Mouse (Mus musculus): ENCODE results near the gene Snta1. TPM values are rescaled to one million over a fixed set of nuclear protein-coding genes. Genes with fewer than 3 reads are reported as not detected.

The Snta1 gene
- polyA plus RNA-seq, 1 experiment from 2014 or later: 12.3 TPM

GRCm38 (mm10) chr2:154417107-154417506 is 9.2 kb upstream of the Snta1 start:
- Histone ChIP-seq H3K9ac (ENCODE audit: low read depth, low read length) (no peak overlapping the region), H3K4me1 (ENCODE audit: control insufficient read depth, insufficient read depth, low read length) (no peaks in the 10 kb centered on the region; the same call in 1 of the 2 replicates), H3K27me3 (ENCODE audit: control insufficient read depth, insufficient read depth, low read depth, low read length) (no peaks in the 10 kb centered on the region), H3K4me2 (ENCODE audit: low read length) (no peak overlapping the region), H3K4me3 (ENCODE audit: low read depth, low read length) (no peak overlapping the region), H3K9me3 (replicated peaks; ENCODE audit: control insufficient read depth, low read length, poor library complexity, severe bottlenecking) (no peaks in the 10 kb centered on the region), H3K36me3 (ENCODE audit: control insufficient read depth, insufficient read depth, low read length) (no peaks in the 10 kb centered on the region), H3K27ac (ENCODE audit: low read length) (no peak overlapping the region)
- WGBS: 0% methylated on average over 3 of the region's 3 CpGs
- no peak for ATAC-seq

- Histone ChIP-seq H3K27ac (ENCODE audit: low read length) (no peak overlapping the region), H3K9ac (ENCODE audit: low read depth, low read length) (no peak overlapping the region), H3K4me1 (ENCODE audit: control insufficient read depth, insufficient read depth, low read length) (no peaks in the 10 kb centered on the region), H3K4me3 (ENCODE audit: low read depth, low read length) (no peak overlapping the region), H3K36me3 (ENCODE audit: control insufficient read depth, insufficient read depth, low read length) (no peaks in the 10 kb centered on the region), H3K9me3 (replicated peaks; ENCODE audit: control insufficient read depth, low read length, poor library complexity, severe bottlenecking) (no peaks in the 10 kb centered on the region), H3K27me3 (ENCODE audit: control insufficient read depth, insufficient read depth, low read depth, low read length) (no peaks in the 10 kb centered on the region), H3K4me2 (ENCODE audit: low read length) (no peak overlapping the region)
- no peak for ATAC-seq
- WGBS: 64% methylated on average over 7 of the region's 7 CpGs
Measured at GRCm38 (mm10) chr2:154412018-154412666, 4.2 kb upstream of the Snta1 start.

GRCm38 (mm10) chr2:154410355-154410754 is 2.5 kb upstream of the Snta1 start:
- Histone ChIP-seq H3K27me3 (ENCODE audit: control insufficient read depth, insufficient read depth, low read depth, low read length) (no peaks in the 10 kb centered on the region), H3K4me2 (ENCODE audit: low read length) (no peak overlapping the region), H3K9me3 (replicated peaks; ENCODE audit: control insufficient read depth, low read length, poor library complexity, severe bottlenecking) (no peaks in the 10 kb centered on the region), H3K4me1 (ENCODE audit: control insufficient read depth, insufficient read depth, low read length) (peaks cover 10% of the 10 kb centered on the region), H3K9ac (ENCODE audit: low read depth, low read length) (no peak overlapping the region), H3K4me3 (ENCODE audit: low read depth, low read length) (no peak overlapping the region), H3K27ac (ENCODE audit: low read length) (no peak overlapping the region), H3K36me3 (ENCODE audit: control insufficient read depth, insufficient read depth, low read length) (no peaks in the 10 kb centered on the region)
- ATAC-seq: no peak
- WGBS: 73% methylated on average over 2 of the region's 2 CpGs

- ATAC-seq: no peak
- no peaks in the 10 kb centered on the region for H3K27me3 ChIP-seq (ENCODE audit: control insufficient read depth, insufficient read depth, low read depth, low read length)
- H3K27ac ChIP-seq (ENCODE audit: low read length): peak overlapping the region; percentile 53
Measured at GRCm38 (mm10) chr2:154407063-154407642, 746 bp downstream of the Snta1 start.

GRCm38 (mm10) chr2:154405447-154405994 is 2.4 kb downstream of the Snta1 start:
- ATAC-seq: no peak; the same call in 1 of the 2 replicates
- H3K4me2 ChIP-seq (ENCODE audit: low read length): peak overlapping the region; percentile 32
- no peak overlapping the region for H3K4me3 ChIP-seq (ENCODE audit: low read depth, low read length)
- no peak overlapping the region for H3K9ac ChIP-seq (ENCODE audit: low read depth, low read length)
- H3K4me1 ChIP-seq (ENCODE audit: control insufficient read depth, insufficient read depth, low read length): peaks cover 12% of the 10 kb centered on the region
- no peaks in the 10 kb centered on the region for H3K9me3 ChIP-seq (replicated peaks; ENCODE audit: control insufficient read depth, low read length, poor library complexity, severe bottlenecking)
- 36% methylated on average over 5 of the region's 5 CpGs for WGBS
- peak overlapping the region; percentile 51 for H3K27ac ChIP-seq (ENCODE audit: low read length)
- no peaks in the 10 kb centered on the region for H3K36me3 ChIP-seq (ENCODE audit: control insufficient read depth, insufficient read depth, low read length)
- no peaks in the 10 kb centered on the region for H3K27me3 ChIP-seq (ENCODE audit: control insufficient read depth, insufficient read depth, low read depth, low read length)

More at GRCm38 (mm10) chr2:154407063-154407642, 746 bp downstream of the Snta1 start:
- H3K9me3 ChIP-seq (replicated peaks; ENCODE audit: control insufficient read depth, low read length, poor library complexity, severe bottlenecking): no peaks in the 10 kb centered on the region
- H3K9ac ChIP-seq (ENCODE audit: low read depth, low read length): peak overlapping the region; percentile 77
- peak overlapping the region; percentile 84 for H3K4me2 ChIP-seq (ENCODE audit: low read length)
- peaks cover 12% of the 10 kb centered on the region for H3K4me1 ChIP-seq (ENCODE audit: control insufficient read depth, insufficient read depth, low read length)
- H3K36me3 ChIP-seq (ENCODE audit: control insufficient read depth, insufficient read depth, low read length): no peaks in the 10 kb centered on the region
- peak overlapping the region; percentile 83 for H3K4me3 ChIP-seq (ENCODE audit: low read depth, low read length)
- 30% methylated on average over 11 of the region's 11 CpGs for WGBS

- no peak overlapping the region for H3K4me2 ChIP-seq (ENCODE audit: low read length)
- H3K4me3 ChIP-seq (ENCODE audit: low read depth, low read length): no peak overlapping the region
- WGBS: 32% methylated on average over 7 of the region's 7 CpGs
- H3K9ac ChIP-seq (ENCODE audit: low read depth, low read length): no peak overlapping the region
- no peak overlapping the region for H3K27ac ChIP-seq (ENCODE audit: low read length)
- H3K4me1 ChIP-seq (ENCODE audit: control insufficient read depth, insufficient read depth, low read length): peaks cover 12% of the 10 kb centered on the region
- ATAC-seq: no peak
- no peaks in the 10 kb centered on the region for H3K9me3 ChIP-seq (replicated peaks; ENCODE audit: control insufficient read depth, low read length, poor library complexity, severe bottlenecking)
- no peaks in the 10 kb centered on the region for H3K36me3 ChIP-seq (ENCODE audit: control insufficient read depth, insufficient read depth, low read length)
- H3K27me3 ChIP-seq (ENCODE audit: control insufficient read depth, insufficient read depth, low read depth, low read length): no peaks in the 10 kb centered on the region
Measured at GRCm38 (mm10) chr2:154402811-154403210, 5.1 kb downstream of the Snta1 start.

GRCm38 (mm10) chr2:154401976-154402375 is 5.9 kb downstream of the Snta1 start:
- no peak overlapping the region for H3K27ac ChIP-seq (ENCODE audit: low read length)
- ATAC-seq: no peak
- peaks cover 12% of the 10 kb centered on the region for H3K4me1 ChIP-seq (ENCODE audit: control insufficient read depth, insufficient read depth, low read length)
- H3K9ac ChIP-seq (ENCODE audit: low read depth, low read length): no peak overlapping the region
- H3K4me3 ChIP-seq (ENCODE audit: low read depth, low read length): no peak overlapping the region
- H3K36me3 ChIP-seq (ENCODE audit: control insufficient read depth, insufficient read depth, low read length): no peaks in the 10 kb centered on the region
- 54% methylated on average over 1 of the region's 1 CpGs for WGBS
- no peaks in the 10 kb centered on the region for H3K9me3 ChIP-seq (replicated peaks; ENCODE audit: control insufficient read depth, low read length, poor library complexity, severe bottlenecking)
- H3K4me2 ChIP-seq (ENCODE audit: low read length): no peak overlapping the region
- no peaks in the 10 kb centered on the region for H3K27me3 ChIP-seq (ENCODE audit: control insufficient read depth, insufficient read depth, low read depth, low read length)

GRCm38 (mm10) chr2:154399325-154399724 is 8.6 kb downstream of the Snta1 start:
- no peaks in the 10 kb centered on the region for H3K9me3 ChIP-seq (replicated peaks; ENCODE audit: control insufficient read depth, low read length, poor library complexity, severe bottlenecking)
- WGBS: 65% methylated on average over 2 of the region's 2 CpGs

GRCm38 (mm10) chr2:154398267-154398666 is 9.6 kb downstream of the Snta1 start:
- H3K4me1 ChIP-seq (ENCODE audit: control insufficient read depth, insufficient read depth, low read length): 0 out of 2 replicates have a peak, but pooled peaks cover 2% of the 10 kb centered on the region
- H3K4me3 ChIP-seq (ENCODE audit: low read depth, low read length): no peak overlapping the region
- no peak overlapping the region for H3K9ac ChIP-seq (ENCODE audit: low read depth, low read length)
- H3K4me2 ChIP-seq (ENCODE audit: low read length): no peak overlapping the region
- H3K27me3 ChIP-seq (ENCODE audit: control insufficient read depth, insufficient read depth, low read depth, low read length): no peaks in the 10 kb centered on the region
- ATAC-seq: no peak
- 84% methylated on average over 7 of the region's 7 CpGs for WGBS
- no peaks in the 10 kb centered on the region for H3K9me3 ChIP-seq (replicated peaks; ENCODE audit: control insufficient read depth, low read length, poor library complexity, severe bottlenecking)
- no peak overlapping the region for H3K27ac ChIP-seq (ENCODE audit: low read length)
- H3K36me3 ChIP-seq (ENCODE audit: control insufficient read depth, insufficient read depth, low read length): no peaks in the 10 kb centered on the region

More at GRCm38 (mm10) chr2:154399325-154399724, 8.6 kb downstream of the Snta1 start:
- no peak overlapping the region for H3K27ac ChIP-seq (ENCODE audit: low read length)
- no peaks in the 10 kb centered on the region for H3K36me3 ChIP-seq (ENCODE audit: control insufficient read depth, insufficient read depth, low read length)
- H3K4me1 ChIP-seq (ENCODE audit: control insufficient read depth, insufficient read depth, low read length): 0 out of 2 replicates have a peak, but pooled peaks cover 2% of the 10 kb centered on the region
- H3K4me3 ChIP-seq (ENCODE audit: low read depth, low read length): no peak overlapping the region
- no peak overlapping the region for H3K4me2 ChIP-seq (ENCODE audit: low read length)
- peak; percentile 67; the same call in 1 of the 2 replicates for ATAC-seq
- no peak overlapping the region for H3K9ac ChIP-seq (ENCODE audit: low read depth, low read length)
- H3K27me3 ChIP-seq (ENCODE audit: control insufficient read depth, insufficient read depth, low read depth, low read length): no peaks in the 10 kb centered on the region

All from midbrain, embryonic 16.5 days (tissue).